Mouse (Mus musculus) MEL (cell line): ENCODE results near the gene Fam19a5. TPM values are rescaled to one million over a fixed set of nuclear protein-coding genes. Genes with fewer than 3 reads are reported as not detected.

Experiments used
- DNase-seq: peaks from one replicate; pipeline ENCODE4 v3.0.0; 2011; ENCODE audit warnings: low read depth, low spot score
- H3K27ac ChIP-seq: 2 replicates; pipeline ENCODE4 v1.5.1; 2012; ENCODE audit warnings: low read depth, mild to moderate bottlenecking, control low read depth, low read length, moderate library complexity; ENCODE audit not compliant: control insufficient read depth
- H3K27me3 ChIP-seq, 2 experiments: fragments of 150-350 bp in 1 of 2; sonication (generic) in 1 of 2; 2 replicates each; pipeline ENCODE4 v1.6.1; 2012; ENCODE audit warnings: low read length in 2 of 2, mild to moderate bottlenecking in 2 of 2, improper control_type of control experiment in 1 of 2, moderate library complexity in 1 of 2; ENCODE audit not compliant: insufficient read depth in 2 of 2, control insufficient read depth in 1 of 2
- H3K36me3 ChIP-seq, 2 experiments: 2 replicates each; pipeline ENCODE4 v1.6.1; 2012 to 2014; ENCODE audit warnings: low read length in 2 of 2, improper control_type of control experiment in 1 of 2, inconsistent platforms in 1 of 2, mild to moderate bottlenecking in 1 of 2; ENCODE audit not compliant: insufficient read depth in 2 of 2, control insufficient read depth in 1 of 2
- H3K4me1 ChIP-seq, 2 experiments: fragments of 150-350 bp in 1 of 2; sonication (generic) in 1 of 2; 2 replicates each; pipeline ENCODE4 v1.6.1; 2012; ENCODE audit warnings: low read length in 2 of 2, improper control_type of control experiment in 1 of 2, mild to moderate bottlenecking in 1 of 2; ENCODE audit not compliant: insufficient read depth in 2 of 2, control insufficient read depth in 1 of 2
- H3K4me3 ChIP-seq, 2 experiments: fragments of 150-350 bp in 1 of 2; sonication (generic) in 1 of 2; 2 replicates each; pipeline ENCODE4 v1.5.1; 2012; ENCODE audit warnings: low read depth in 2 of 2, low read length in 2 of 2, mild to moderate bottlenecking in 2 of 2, moderate library complexity in 2 of 2, control low read depth in 1 of 2, improper control_type of control experiment in 1 of 2; ENCODE audit not compliant: control insufficient read depth in 1 of 2, insufficient read depth in 1 of 2
- H3K79me2 ChIP-seq: 2 replicates; pipeline ENCODE4 v1.6.1; 2012; ENCODE audit warnings: mild to moderate bottlenecking, low read length, moderate library complexity; ENCODE audit not compliant: control insufficient read depth, poor library complexity, insufficient read depth
- H3K9ac ChIP-seq: 2 replicates; pipeline ENCODE4 v1.6.1; 2012; ENCODE audit warnings: low read depth, mild to moderate bottlenecking, control low read depth, low read length, moderate library complexity; ENCODE audit not compliant: control insufficient read depth, poor library complexity, severe bottlenecking
- H3K9me3 ChIP-seq: fragments of 150-350 bp; sonication (generic); replicated peaks from 2 replicates; pipeline ENCODE4 v1.6.1; 2012; ENCODE audit warnings: mild to moderate bottlenecking, low read length, improper control_type of control experiment, moderate library complexity; ENCODE audit not compliant: insufficient read depth
- BHLHE40 ChIP-seq: IDR thresholded peaks from 2 replicates; pipeline ENCODE4 v1.6.1; 2012; ENCODE audit warnings: low read depth, mild to moderate bottlenecking, inconsistent platforms, low read length, improper control_type of control experiment, borderline replicate concordance
- CTCF ChIP-seq, 3 experiments: IDR thresholded peaks in 2 of 3; conservative IDR thresholded peaks in 1 of 3; 2 replicates each; pipeline ENCODE4 v1.5.1; 2011 to 2012; ENCODE audit warnings: low read length in 3 of 3, low read depth in 2 of 3, mild to moderate bottlenecking in 2 of 3, improper control_type of control experiment in 1 of 3, inconsistent platforms in 1 of 3, mixed read lengths in 1 of 3, moderate library complexity in 1 of 3; ENCODE audit not compliant: control insufficient read depth in 1 of 3, insufficient read depth in 1 of 3, poor library complexity in 1 of 3, severe bottlenecking in 1 of 3
- E2F4 ChIP-seq: IDR thresholded peaks from 2 replicates; pipeline ENCODE4 v1.6.1; 2011; ENCODE audit warnings: low read depth, low read length, improper control_type of control experiment, borderline replicate concordance
- EP300 ChIP-seq, 2 experiments: IDR thresholded peaks; 2 replicates each; pipeline ENCODE4 v1.6.1; 2011; ENCODE audit warnings: improper control_type of control experiment in 2 of 2, low read length in 2 of 2, low read depth in 1 of 2, mild to moderate bottlenecking in 1 of 2
- ETS1 ChIP-seq: IDR thresholded peaks from 2 replicates; pipeline ENCODE4 v1.6.1; 2012; ENCODE audit warnings: low read depth, mild to moderate bottlenecking, inconsistent platforms, low read length, improper control_type of control experiment, moderate library complexity
- GATA1 ChIP-seq: IDR thresholded peaks from 2 replicates; pipeline ENCODE4 v1.6.1; 2011; ENCODE audit warnings: low read depth, low read length, improper control_type of control experiment
- HCFC1 ChIP-seq: IDR thresholded peaks from 2 replicates; pipeline ENCODE4 v1.6.1; 2012; ENCODE audit warnings: low read depth, mild to moderate bottlenecking, inconsistent platforms, low read length, improper control_type of control experiment, moderate library complexity
- MEF2A ChIP-seq: IDR thresholded peaks from 2 replicates; pipeline ENCODE4 v1.6.1; 2014; ENCODE audit warnings: low read depth, mild to moderate bottlenecking, inconsistent platforms, low read length, improper control_type of control experiment; ENCODE audit not compliant: poor library complexity, insufficient replicate concordance, severe bottlenecking; ENCODE audit errors: extremely low read depth
- NELFE ChIP-seq: IDR thresholded peaks from 2 replicates; pipeline ENCODE4 v1.6.1; 2011; ENCODE audit warnings: low read depth, low read length, improper control_type of control experiment
- POLR2AphosphoS2 ChIP-seq: IDR thresholded peaks from 2 replicates; pipeline ENCODE4 v1.6.1; 2011; ENCODE audit warnings: low read length, improper control_type of control experiment
- RCOR1 ChIP-seq: IDR thresholded peaks from 2 replicates; pipeline ENCODE4 v1.6.1; 2012; ENCODE audit warnings: low read depth, mild to moderate bottlenecking, inconsistent platforms, low read length, improper control_type of control experiment
- SIN3A ChIP-seq: IDR thresholded peaks from 2 replicates; pipeline ENCODE4 v1.6.1; 2012; ENCODE audit warnings: low read length, improper control_type of control experiment, inconsistent platforms
- SMC3 ChIP-seq: IDR thresholded peaks from 2 replicates; pipeline ENCODE4 v1.6.1; 2011; ENCODE audit warnings: low read depth, low read length, improper control_type of control experiment
- TAL1 ChIP-seq: IDR thresholded peaks from 2 replicates; pipeline ENCODE4 v1.6.1; 2012; ENCODE audit warnings: mild to moderate bottlenecking, inconsistent platforms, low read length, moderate library complexity, mixed read lengths
- TCF12 ChIP-seq: IDR thresholded peaks from 2 replicates; pipeline ENCODE4 v1.6.1; 2014; ENCODE audit warnings: low read depth, mild to moderate bottlenecking, inconsistent platforms, low read length, improper control_type of control experiment, moderate library complexity
- UBTF ChIP-seq: IDR thresholded peaks from 2 replicates; pipeline ENCODE4 v1.6.1; 2012; ENCODE audit warnings: low read depth, mild to moderate bottlenecking, inconsistent platforms, low read length, improper control_type of control experiment, moderate library complexity, borderline replicate concordance; ENCODE audit not compliant: insufficient read depth
- USF1 ChIP-seq: IDR thresholded peaks from 2 replicates; pipeline ENCODE4 v1.6.1; 2014; ENCODE audit warnings: low read depth, mild to moderate bottlenecking, inconsistent platforms, low read length, improper control_type of control experiment, moderate library complexity
- USF2 ChIP-seq, 2 experiments: IDR thresholded peaks; 2 replicates each; pipeline ENCODE4 v1.6.1; 2011 to 2012; ENCODE audit warnings: improper control_type of control experiment in 2 of 2, low read length in 2 of 2, borderline replicate concordance in 1 of 2, inconsistent platforms in 1 of 2, low read depth in 1 of 2, mild to moderate bottlenecking in 1 of 2; ENCODE audit not compliant: insufficient read depth in 1 of 2
- ZKSCAN1 ChIP-seq: IDR thresholded peaks from 2 replicates; pipeline ENCODE4 v1.6.1; 2012; ENCODE audit warnings: low read depth, mild to moderate bottlenecking, inconsistent platforms, low read length, improper control_type of control experiment, moderate library complexity
- ZMIZ1 ChIP-seq: IDR thresholded peaks from 2 replicates; pipeline ENCODE4 v1.6.1; 2012; ENCODE audit warnings: low read depth, mild to moderate bottlenecking, inconsistent platforms, low read length, improper control_type of control experiment, moderate library complexity
- ZNF384 ChIP-seq: IDR thresholded peaks from 2 replicates; pipeline ENCODE4 v1.6.1; 2012; ENCODE audit warnings: low read depth, mild to moderate bottlenecking, inconsistent platforms, low read length, improper control_type of control experiment
- polyA plus RNA-seq, 2 experiments: library from polyadenylated mRNA; stranded (reverse) in 1 of 2; unstranded in 1 of 2; fragments of >175 nt in 1 of 2; fragments of >200 nt in 1 of 2; gene quantifications; 2 replicates each; pipeline versions ENCODE4 v1.2.1 to v1.2.4; 2012; ENCODE audit warnings: low replicate concordance in 2 of 2, low read depth in 1 of 2; ENCODE audit not compliant: insufficient read length in 2 of 2, insufficient read depth in 1 of 2, missing spikeins in 1 of 2
- total RNA-seq: library from RNA; depleted of rRNA; stranded (reverse); fragments of 300-350 nt; gene quantifications from 2 replicates; pipeline ENCODE4 v1.2.3, GENCODE M21; 2012

The Fam19a5 gene
- total and polyA plus RNA-seq, 3 experiments: not detected

DNA sequence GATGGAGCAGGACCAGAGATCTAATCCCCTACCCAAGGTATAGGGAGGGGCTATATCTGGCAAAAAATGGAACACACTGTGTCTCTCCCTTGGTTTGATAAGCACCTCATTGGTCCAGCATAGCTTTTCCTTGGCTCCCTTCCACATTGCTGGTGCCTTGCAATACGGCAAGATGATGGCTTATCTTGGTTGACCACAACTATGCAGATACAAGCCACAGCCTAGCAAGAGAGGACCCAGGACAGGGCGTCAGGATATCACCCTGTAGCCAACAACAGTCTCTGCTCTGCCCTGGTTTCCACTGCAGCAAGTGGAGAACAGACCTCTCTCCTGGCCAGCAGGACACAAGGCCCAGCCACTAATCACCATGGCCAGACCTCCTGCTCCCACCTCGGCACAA lies 36.8 kb upstream of the Fam19a5 start:
- H3K27ac ChIP-seq: no peak overlapping the region
- TF ChIP-seq EP300 (IDR thresholded peaks at IDR 0.05; ENCODE audit: low read depth in 1 of 2, low read length in 2 of 2) (no peak), ZMIZ1 (no peak), GATA1 (no peak), SMC3 (no peak), RCOR1 (no peak), SIN3A (no peak), TCF12 (no peak), TAL1 (no peak), ZKSCAN1 (no peak), ZNF384 (no peak), E2F4 (no peak), POLR2AphosphoS2 (no peak), UBTF (no peak), HCFC1 (no peak), USF2 (IDR thresholded peaks at IDR 0.05; ENCODE audit: borderline replicate concordance in 1 of 2, insufficient read depth in 1 of 2, low read depth in 1 of 2, low read length in 2 of 2) (no peak), USF1 (no peak), ETS1 (no peak), CTCF (IDR thresholded peaks at IDR 0.05 in 2 of 3, conservative IDR thresholded peaks at IDR 0.05 in 1 of 3; ENCODE audit: control insufficient read depth in 1 of 3, insufficient read depth in 1 of 3, low read depth in 2 of 3, low read length in 3 of 3, poor library complexity in 1 of 3, severe bottlenecking in 1 of 3) (no peak), MEF2A (no peak), BHLHE40 (no peak)
- H3K4me1 ChIP-seq: no peaks in the 10 kb centered on the region
- no peaks in the 10 kb centered on the region for H3K79me2 ChIP-seq
- H3K9me3 ChIP-seq: no peaks in the 10 kb centered on the region
- no peak overlapping the region for H3K4me3 ChIP-seq
- H3K27me3 ChIP-seq: no peaks in the 10 kb centered on the region
- H3K9ac ChIP-seq: no peak overlapping the region
- H3K36me3 ChIP-seq: no peaks in the 10 kb centered on the region
- no peak for DNase-seq

- Histone ChIP-seq H3K27me3 (no peaks in the 10 kb centered on the region), H3K27ac (no peak overlapping the region), H3K4me3 (no peak overlapping the region), H3K79me2 (no peaks in the 10 kb centered on the region), H3K9ac (no peak overlapping the region), H3K36me3 (no peaks in the 10 kb centered on the region)
- DNase-seq: no peak
- no peak for TF ChIP-seq NELFE
- TF ChIP-seq, all 39 proteins: peak for 0
- no peaks in the 10 kb centered on the region for H3K9me3 ChIP-seq
- H3K4me1 ChIP-seq: no peaks in the 10 kb centered on the region
These were observed 33.2 kb upstream of the Fam19a5 start for GRCm38 (mm10) chr15:87510886-87511285.
